Mouse (Mus musculus): ENCODE results near the gene Nr1h4. TPM values are rescaled to one million over a fixed set of nuclear protein-coding genes. Genes with fewer than 3 reads are reported as not detected.

Nr1h4 gene
- polyA plus RNA-seq, 1 experiment from 2014 or later, result not detected

DNA sequence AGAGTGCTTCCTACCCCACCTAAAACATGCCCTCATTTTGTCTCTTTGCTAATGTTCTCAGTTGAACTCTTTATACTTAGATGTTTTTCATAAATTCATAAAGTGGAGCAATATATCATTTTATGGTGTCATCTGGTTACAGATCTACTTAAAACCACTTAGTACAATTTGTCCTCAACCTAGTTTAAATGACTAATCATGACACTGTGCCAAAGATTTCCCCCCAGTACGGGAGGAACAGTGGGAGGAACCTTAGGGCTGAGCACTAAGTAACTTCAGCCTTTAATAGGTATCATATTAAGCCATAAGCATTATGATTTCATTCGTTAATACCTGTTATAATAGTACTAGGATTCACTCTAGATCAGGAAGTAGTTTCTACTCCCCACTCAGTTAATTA is 17.6 kb downstream of the Nr1h4 start:
- WGBS, result 73% methylated on average over 2 of the region's 2 CpGs
- H3K4me2 ChIP-seq (ENCODE audit: low read length), result no peak overlapping the region
- no peak overlapping the region for H3K9ac ChIP-seq (replicated peaks; ENCODE audit: low read length)

GRCm38 (mm10) chr10:89512562-89512961 is 20.8 kb downstream of the Nr1h4 start:
- Histone ChIP-seq H3K4me2 (ENCODE audit: low read length) (no peak overlapping the region), H3K9ac (replicated peaks; ENCODE audit: low read length) (no peak overlapping the region), H3K27ac (replicated peaks; ENCODE audit: low read depth, low read length) (no peak overlapping the region), H3K9me3 (ENCODE audit: control insufficient read depth, low read length) (no peaks in the 10 kb centered on the region), H3K4me3 (replicated peaks; ENCODE audit: low read depth, low read length) (no peak overlapping the region), H3K4me1 (ENCODE audit: control insufficient read depth, insufficient read depth, low read length) (no peaks in the 10 kb centered on the region), H3K36me3 (ENCODE audit: control insufficient read depth, insufficient read depth, low read length) (no peaks in the 10 kb centered on the region), H3K27me3 (ENCODE audit: control insufficient read depth, insufficient read depth, low read length) (no peaks in the 10 kb centered on the region)
- WGBS, result 83% methylated on average over 6 of the region's 6 CpGs
- DNase-seq, result no peak
- no peak for ATAC-seq (ENCODE audit: low FRiP score, low TSS enrichment)

More for the DNA sequence above, 17.6 kb downstream of the Nr1h4 start:
- no peaks in the 10 kb centered on the region for H3K9me3 ChIP-seq (ENCODE audit: control insufficient read depth, low read length)
- no peak overlapping the region for H3K27ac ChIP-seq (replicated peaks; ENCODE audit: low read depth, low read length)
- H3K4me1 ChIP-seq (ENCODE audit: control insufficient read depth, insufficient read depth, low read length), result no peaks in the 10 kb centered on the region
- DNase-seq (no peak), ATAC-seq (ENCODE audit: low FRiP score, low TSS enrichment) (no peak)
- H3K27me3 ChIP-seq (ENCODE audit: control insufficient read depth, insufficient read depth, low read length), result no peaks in the 10 kb centered on the region
- H3K4me3 ChIP-seq (replicated peaks; ENCODE audit: low read depth, low read length), result no peak overlapping the region
- no peaks in the 10 kb centered on the region for H3K36me3 ChIP-seq (ENCODE audit: control insufficient read depth, insufficient read depth, low read length)

DNA sequence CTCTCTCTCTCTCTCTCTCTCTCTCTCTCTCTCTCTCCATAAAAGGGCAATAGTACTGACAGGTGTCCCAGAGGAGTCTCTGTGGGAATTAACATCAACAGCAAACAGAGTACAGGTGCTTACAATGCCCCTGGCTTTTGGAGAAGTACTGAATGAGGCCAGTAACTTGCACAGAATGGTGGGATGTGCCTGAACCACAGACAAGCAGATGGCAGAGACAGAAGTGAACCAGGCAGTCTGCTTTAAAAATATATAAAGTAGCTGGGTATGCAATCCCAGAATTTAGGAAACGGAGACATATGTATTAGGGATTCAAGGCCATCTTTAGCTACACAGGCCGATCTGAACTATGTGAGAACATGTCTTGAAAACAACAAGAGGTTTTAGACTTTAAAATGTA is 22.8 kb downstream of the Nr1h4 start:
- H3K27me3 ChIP-seq (ENCODE audit: control insufficient read depth, insufficient read depth, low read length), result no peaks in the 10 kb centered on the region
- H3K9me3 ChIP-seq (ENCODE audit: control insufficient read depth, low read length), result no peaks in the 10 kb centered on the region
- no peaks in the 10 kb centered on the region for H3K36me3 ChIP-seq (ENCODE audit: control insufficient read depth, insufficient read depth, low read length)
- no peak overlapping the region for H3K4me2 ChIP-seq (ENCODE audit: low read length)
- WGBS, result 93% methylated on average over 2 of the region's 2 CpGs
- ATAC-seq (ENCODE audit: low FRiP score, low TSS enrichment) (no peak), DNase-seq (no peak)
- no peak overlapping the region for H3K27ac ChIP-seq (replicated peaks; ENCODE audit: low read depth, low read length)
- H3K4me3 ChIP-seq (replicated peaks; ENCODE audit: low read depth, low read length), result no peak overlapping the region
- no peaks in the 10 kb centered on the region for H3K4me1 ChIP-seq (ENCODE audit: control insufficient read depth, insufficient read depth, low read length)
- no peak overlapping the region for H3K9ac ChIP-seq (replicated peaks; ENCODE audit: low read length)

DNA sequence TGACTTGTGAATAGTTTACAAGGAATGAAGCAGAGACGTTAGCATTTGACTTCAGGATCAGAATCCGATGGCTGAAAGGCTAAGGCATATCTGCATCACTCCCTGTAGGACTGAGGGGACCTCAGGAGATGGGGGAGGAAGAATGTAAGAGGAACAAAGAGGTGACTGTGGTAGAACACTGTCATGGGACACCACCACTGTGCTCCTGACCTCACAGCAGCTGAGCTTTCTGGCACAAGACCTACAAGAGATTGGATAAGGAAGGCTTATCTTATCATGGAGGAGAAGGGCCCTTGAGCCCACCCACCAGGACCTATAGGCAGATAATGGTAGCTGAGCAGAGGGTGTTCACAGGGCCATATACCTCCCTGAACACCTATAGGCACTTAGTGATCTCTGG is 24.8 kb downstream of the Nr1h4 start:
- no peak overlapping the region for H3K27ac ChIP-seq (replicated peaks; ENCODE audit: low read depth, low read length)
- H3K4me1 ChIP-seq (ENCODE audit: control insufficient read depth, insufficient read depth, low read length), result no peaks in the 10 kb centered on the region
- ATAC-seq (ENCODE audit: low FRiP score, low TSS enrichment) (no peak), DNase-seq (no peak)
- H3K4me3 ChIP-seq (replicated peaks; ENCODE audit: low read depth, low read length), result no peak overlapping the region
- WGBS, result 78% methylated on average over 2 of the region's 2 CpGs
- H3K27me3 ChIP-seq (ENCODE audit: control insufficient read depth, insufficient read depth, low read length), result no peaks in the 10 kb centered on the region
- H3K4me2 ChIP-seq (ENCODE audit: low read length), result no peak overlapping the region
- no peaks in the 10 kb centered on the region for H3K9me3 ChIP-seq (ENCODE audit: control insufficient read depth, low read length)
- H3K9ac ChIP-seq (replicated peaks; ENCODE audit: low read length), result no peak overlapping the region
- H3K36me3 ChIP-seq (ENCODE audit: control insufficient read depth, insufficient read depth, low read length), result no peaks in the 10 kb centered on the region

GRCm38 (mm10) chr10:89506479-89506878 is 26.9 kb downstream of the Nr1h4 start:
- WGBS, result 94% methylated on average over 9 of the region's 9 CpGs
- no peak for ATAC-seq (ENCODE audit: low FRiP score, low TSS enrichment)
- H3K36me3 ChIP-seq (ENCODE audit: control insufficient read depth, insufficient read depth, low read length), result no peaks in the 10 kb centered on the region

GRCm38 (mm10) chr10:89505592-89505955 is 27.8 kb downstream of the Nr1h4 start:
- no peak for ATAC-seq (ENCODE audit: low FRiP score, low TSS enrichment)
- DNase-seq, result no peak
- Histone ChIP-seq H3K9ac (replicated peaks; ENCODE audit: low read length) (no peak overlapping the region), H3K4me1 (ENCODE audit: control insufficient read depth, insufficient read depth, low read length) (no peaks in the 10 kb centered on the region), H3K27ac (replicated peaks; ENCODE audit: low read depth, low read length) (no peak overlapping the region), H3K9me3 (ENCODE audit: control insufficient read depth, low read length) (no peaks in the 10 kb centered on the region), H3K4me2 (ENCODE audit: low read length) (no peak overlapping the region), H3K27me3 (ENCODE audit: control insufficient read depth, insufficient read depth, low read length) (no peaks in the 10 kb centered on the region), H3K4me3 (replicated peaks; ENCODE audit: low read depth, low read length) (no peak overlapping the region), H3K36me3 (ENCODE audit: control insufficient read depth, insufficient read depth, low read length) (no peaks in the 10 kb centered on the region)
- WGBS, result 88% methylated on average over 5 of the region's 5 CpGs

More at GRCm38 (mm10) chr10:89506479-89506878, 26.9 kb downstream of the Nr1h4 start:
- Histone ChIP-seq H3K27ac (replicated peaks; ENCODE audit: low read depth, low read length) (no peak overlapping the region), H3K9me3 (ENCODE audit: control insufficient read depth, low read length) (no peaks in the 10 kb centered on the region), H3K27me3 (ENCODE audit: control insufficient read depth, insufficient read depth, low read length) (no peaks in the 10 kb centered on the region), H3K4me2 (ENCODE audit: low read length) (no peak overlapping the region), H3K4me3 (replicated peaks; ENCODE audit: low read depth, low read length) (no peak overlapping the region), H3K9ac (replicated peaks; ENCODE audit: low read length) (no peak overlapping the region), H3K4me1 (ENCODE audit: control insufficient read depth, insufficient read depth, low read length) (no peaks in the 10 kb centered on the region)
- DNase-seq, result no peak

GRCm38 (mm10) chr10:89504952-89505591 is 28.3 kb downstream of the Nr1h4 start:
- no peaks in the 10 kb centered on the region for H3K27me3 ChIP-seq (ENCODE audit: control insufficient read depth, insufficient read depth, low read length)
- no peaks in the 10 kb centered on the region for H3K36me3 ChIP-seq (ENCODE audit: control insufficient read depth, insufficient read depth, low read length)
- H3K27ac ChIP-seq (replicated peaks; ENCODE audit: low read depth, low read length), result no peak overlapping the region
- H3K4me3 ChIP-seq (replicated peaks; ENCODE audit: low read depth, low read length), result no peak overlapping the region
- H3K4me1 ChIP-seq (ENCODE audit: control insufficient read depth, insufficient read depth, low read length), result no peaks in the 10 kb centered on the region
- WGBS, result 94% methylated on average over 10 of the region's 10 CpGs
- H3K9me3 ChIP-seq (ENCODE audit: control insufficient read depth, low read length), result no peaks in the 10 kb centered on the region
- no peak overlapping the region for H3K4me2 ChIP-seq (ENCODE audit: low read length)
- ATAC-seq (ENCODE audit: low FRiP score, low TSS enrichment), result no peak
- no peak for DNase-seq
- H3K9ac ChIP-seq (replicated peaks; ENCODE audit: low read length), result no peak overlapping the region

- Histone ChIP-seq H3K36me3 (ENCODE audit: control insufficient read depth, insufficient read depth, low read length) (no peaks in the 10 kb centered on the region), H3K4me3 (replicated peaks; ENCODE audit: low read depth, low read length) (no peak overlapping the region), H3K27ac (replicated peaks; ENCODE audit: low read depth, low read length) (no peak overlapping the region), H3K9ac (replicated peaks; ENCODE audit: low read length) (no peak overlapping the region), H3K4me2 (ENCODE audit: low read length) (no peak overlapping the region), H3K27me3 (ENCODE audit: control insufficient read depth, insufficient read depth, low read length) (no peaks in the 10 kb centered on the region), H3K9me3 (ENCODE audit: control insufficient read depth, low read length) (no peaks in the 10 kb centered on the region), H3K4me1 (ENCODE audit: control insufficient read depth, insufficient read depth, low read length) (no peaks in the 10 kb centered on the region)
- DNase-seq (no peak), ATAC-seq (ENCODE audit: low FRiP score, low TSS enrichment) (no peak)
- 73% methylated on average over 5 of the region's 5 CpGs for WGBS
These were observed 30.3 kb downstream of the Nr1h4 start for GRCm38 (mm10) chr10:89502986-89503560.

DNA sequence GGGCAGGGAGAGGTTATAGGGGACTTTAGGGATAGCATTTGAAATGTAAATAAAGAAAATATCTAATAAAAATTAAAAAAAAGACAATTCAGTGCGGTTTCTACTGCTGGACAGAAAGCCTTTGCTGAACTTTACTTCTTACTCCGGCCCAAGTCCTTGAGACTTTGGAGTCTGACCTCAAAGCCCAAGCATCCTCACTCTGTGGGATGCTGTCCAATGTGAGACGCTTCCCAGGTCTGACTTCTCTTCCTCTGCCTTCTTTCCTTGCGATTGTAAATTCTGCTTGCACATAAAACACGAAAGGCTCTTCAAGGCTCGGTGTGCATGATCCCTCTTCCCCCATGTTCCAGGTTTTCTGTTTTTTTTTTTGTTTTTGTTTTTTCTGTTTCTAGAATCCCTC is 31.5 kb downstream of the Nr1h4 start:
- H3K27me3 ChIP-seq (ENCODE audit: control insufficient read depth, insufficient read depth, low read length), result no peaks in the 10 kb centered on the region
- WGBS, result 92% methylated on average over 6 of the region's 6 CpGs
- H3K9ac ChIP-seq (replicated peaks; ENCODE audit: low read length), result no peak overlapping the region
- H3K27ac ChIP-seq (replicated peaks; ENCODE audit: low read depth, low read length), result no peak overlapping the region
- H3K4me3 ChIP-seq (replicated peaks; ENCODE audit: low read depth, low read length), result no peak overlapping the region
- no peak overlapping the region for H3K4me2 ChIP-seq (ENCODE audit: low read length)
- ATAC-seq (ENCODE audit: low FRiP score, low TSS enrichment) (no peak), DNase-seq (no peak)
- no peaks in the 10 kb centered on the region for H3K9me3 ChIP-seq (ENCODE audit: control insufficient read depth, low read length)
- H3K36me3 ChIP-seq (ENCODE audit: control insufficient read depth, insufficient read depth, low read length), result no peaks in the 10 kb centered on the region
- no peaks in the 10 kb centered on the region for H3K4me1 ChIP-seq (ENCODE audit: control insufficient read depth, insufficient read depth, low read length)

All from midbrain, embryonic 14.5 days (tissue).